Mouse (Mus musculus) T-cell, adult 2 months (primary cell): ENCODE data around the gene Gm45753.

ENCODE experiments used
- DNase-seq: peaks from one replicate; pipeline ENCODE4 v3.0.0; 2022; ENCODE audit warnings: low spot score

Gene Gm45753

DNA sequence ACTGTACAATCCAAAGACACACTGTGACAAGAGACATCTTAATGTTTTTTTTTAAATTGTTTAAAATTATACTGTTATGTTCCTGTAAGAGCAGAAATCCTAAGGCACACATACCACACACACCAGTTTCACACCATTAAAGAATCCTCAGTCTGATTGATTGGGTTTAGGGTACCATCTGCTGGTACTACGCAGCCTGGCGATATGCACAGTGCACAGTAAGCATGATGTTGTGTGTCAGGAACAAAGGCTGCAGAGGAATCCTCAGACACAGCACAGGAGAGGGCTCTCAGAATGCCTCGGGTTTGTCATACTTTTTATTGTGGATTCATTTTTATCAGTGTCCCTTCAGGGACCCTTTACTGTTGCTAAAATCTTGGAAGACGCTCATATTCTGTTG lies 33.9 kb downstream of the Gm45753 start:
- DNase-seq: no peak

- no peak for DNase-seq
These were observed 39.2 kb downstream of the Gm45753 start for GRCm38 (mm10) chr8:45269056-45269455.

DNA sequence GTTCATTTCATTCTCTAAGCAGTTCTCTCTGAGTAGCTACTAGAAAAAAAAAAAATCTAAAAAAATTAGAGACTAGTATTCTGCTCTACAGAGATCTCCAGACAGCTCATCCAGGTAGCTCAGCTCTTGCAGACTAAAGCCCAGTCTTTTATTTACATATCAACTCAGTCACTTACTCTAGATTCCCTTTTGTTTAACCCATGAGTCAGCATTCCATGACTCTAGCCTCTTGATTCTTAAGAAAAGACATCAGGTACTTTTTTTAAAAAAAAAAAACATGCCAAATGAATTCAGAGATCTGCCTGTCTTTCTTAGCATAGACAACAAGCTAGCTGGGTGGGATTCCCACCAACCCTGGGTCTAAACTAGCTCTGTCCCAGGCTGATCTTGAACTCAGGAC lies 39.8 kb downstream of the Gm45753 start:
- DNase-seq: no peak

DNA sequence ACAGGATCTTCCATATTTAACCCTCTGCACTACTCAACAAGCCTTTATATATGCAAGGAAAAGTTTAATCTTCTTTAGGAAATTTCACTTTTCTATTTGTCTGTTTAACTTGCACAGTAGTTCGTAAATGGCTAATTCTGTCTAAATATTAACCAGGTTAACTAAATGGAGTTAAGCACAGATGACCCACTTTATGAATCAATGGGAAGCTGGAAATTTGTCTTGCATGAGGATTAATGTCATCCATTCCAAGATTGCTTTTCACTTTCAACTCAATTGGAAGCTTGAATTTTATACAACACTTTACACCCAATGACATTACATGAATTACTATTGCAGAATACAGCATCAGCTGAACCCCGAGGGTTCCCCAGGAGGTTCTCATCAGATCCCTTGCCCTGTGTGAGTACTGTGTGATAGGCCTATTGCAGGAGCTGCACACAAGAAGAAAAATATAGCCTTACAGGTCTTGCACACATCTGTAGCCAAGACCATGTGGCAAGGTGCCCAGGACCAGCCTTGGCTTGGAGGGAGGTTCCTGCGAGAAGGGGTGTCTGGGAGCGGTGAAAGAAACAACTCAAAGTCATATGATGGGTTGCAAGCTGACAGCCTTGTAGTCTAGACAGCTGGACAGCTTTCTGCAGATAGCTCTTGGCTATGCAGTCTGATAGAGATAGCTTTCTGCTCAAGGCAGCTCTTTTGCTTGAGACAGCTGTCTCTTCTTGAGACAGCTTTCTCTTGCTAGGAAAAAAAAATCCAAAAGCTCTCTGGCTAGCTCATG lies 40.5 kb downstream of the Gm45753 start:
- no peak for DNase-seq

DNA sequence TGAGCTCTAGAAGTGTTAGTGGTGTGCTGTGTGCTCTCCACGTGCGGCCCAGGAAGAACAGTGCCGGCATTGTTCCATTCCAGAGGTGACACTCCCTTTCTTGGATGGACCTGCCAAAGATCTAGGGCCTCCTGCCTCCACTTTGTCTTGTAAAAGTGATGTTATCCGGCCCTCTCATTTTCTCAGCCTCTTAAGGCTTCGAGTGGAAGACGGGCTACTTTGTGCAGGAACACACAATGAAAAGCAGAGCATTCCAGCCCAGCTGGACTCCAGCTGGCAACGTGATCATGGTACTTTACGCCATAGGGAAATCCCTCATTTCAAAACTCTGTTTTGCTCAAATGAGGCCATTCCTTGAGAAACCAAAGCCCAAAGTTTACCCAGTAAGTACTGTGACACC lies 41.3 kb downstream of the Gm45753 start:
- DNase-seq: no peak

GRCm38 (mm10) chr8:45264918-45265317 lies 43.3 kb downstream of the Gm45753 start:
- DNase-seq: no peak

DNA sequence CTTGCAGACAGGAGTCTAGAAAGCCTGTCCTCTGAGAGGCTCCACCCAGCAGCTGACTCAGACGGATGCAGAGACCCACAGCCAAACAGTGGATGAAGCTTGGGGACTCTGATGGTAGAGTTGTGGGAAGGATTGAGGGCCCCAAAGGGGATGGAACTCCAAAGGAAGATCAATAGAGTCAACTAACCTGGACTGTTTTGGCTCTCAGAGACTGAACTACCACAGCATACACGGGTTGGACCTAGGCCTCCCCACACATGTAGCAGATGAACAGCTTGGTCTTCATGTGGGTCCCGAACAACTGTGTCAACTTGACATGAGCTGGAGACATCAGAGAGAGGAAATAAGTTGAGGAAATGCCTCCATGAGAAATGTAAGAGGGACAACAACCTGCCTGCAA lies 45.4 kb downstream of the Gm45753 start:
- DNase-seq: no peak

- no peak for DNase-seq
These were observed 46.3 kb downstream of the Gm45753 start, which contains the start of gene F11 for GRCm38 (mm10) chr8:45261920-45262319. TSS of gene F11 (minus strand) at chr8:45262031.

DNA sequence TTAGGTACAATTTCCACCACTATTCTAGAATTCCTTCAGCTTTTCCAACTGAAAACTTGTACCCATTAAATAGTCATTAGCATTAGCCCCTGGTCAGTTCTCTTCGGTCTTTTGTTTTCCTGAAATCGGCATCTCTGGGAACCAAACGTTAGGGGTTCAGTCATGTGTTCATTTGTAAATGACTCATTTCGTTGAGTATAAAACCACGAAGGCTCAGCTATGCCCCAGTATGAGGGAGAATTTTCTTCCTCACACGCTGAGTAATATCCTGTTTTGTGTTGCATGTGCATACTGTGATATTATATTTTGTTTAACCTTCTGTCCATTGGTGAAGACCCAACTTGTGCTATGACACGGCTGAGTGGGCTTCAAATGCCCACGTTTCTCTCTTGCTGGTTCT lies 49.8 kb downstream of the Gm45753 start:
- no peak for DNase-seq

DNA sequence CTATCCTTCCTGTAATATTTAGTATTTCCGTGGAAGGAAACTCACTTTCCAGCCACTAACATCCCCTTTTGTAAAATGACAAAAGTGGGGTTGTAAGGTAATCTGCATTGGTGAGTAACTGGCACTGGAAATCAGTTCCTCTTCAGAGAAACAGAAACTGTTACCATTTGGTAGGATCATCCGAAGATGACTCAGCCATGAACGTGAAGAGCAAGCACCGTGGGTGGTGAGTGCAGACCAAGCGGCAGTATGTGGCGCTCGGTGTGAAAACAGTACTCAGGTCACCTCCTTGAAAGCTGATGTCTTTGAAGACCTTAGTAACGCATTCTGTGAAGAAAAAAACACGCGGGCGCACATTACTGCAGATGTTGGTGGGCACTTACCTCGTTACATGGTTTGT lies 53.2 kb downstream of the Gm45753 start:
- DNase-seq: no peak

GRCm38 (mm10) chr8:45254194-45254842 lies 53.9 kb downstream of the Gm45753 start:
- no peak for DNase-seq

GRCm38 (mm10) chr8:45253586-45253985 lies 54.7 kb downstream of the Gm45753 start:
- DNase-seq: no peak

DNA sequence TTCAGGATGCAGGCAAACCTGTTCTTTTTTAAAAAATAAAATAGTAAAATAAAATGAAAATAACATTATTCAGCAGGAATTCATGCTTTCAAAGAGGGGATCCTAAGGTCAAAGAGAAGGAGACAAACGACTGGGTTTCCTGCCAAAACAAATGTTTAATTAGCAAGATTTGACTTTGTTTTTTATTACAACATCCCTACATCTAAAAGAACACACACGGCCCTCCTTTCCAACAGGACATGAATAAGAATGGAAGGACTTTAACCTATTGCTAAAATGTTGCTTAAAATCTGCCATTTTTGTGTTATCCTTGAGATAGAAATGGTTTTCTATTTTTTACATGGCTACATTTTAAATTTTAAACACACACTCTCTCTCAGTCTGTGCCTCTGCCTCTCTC lies 55.2 kb downstream of the Gm45753 start:
- DNase-seq: no peak

- no peak for DNase-seq
These were observed 62.0 kb downstream of the Gm45753 start for GRCm38 (mm10) chr8:45246307-45246706.

DNA sequence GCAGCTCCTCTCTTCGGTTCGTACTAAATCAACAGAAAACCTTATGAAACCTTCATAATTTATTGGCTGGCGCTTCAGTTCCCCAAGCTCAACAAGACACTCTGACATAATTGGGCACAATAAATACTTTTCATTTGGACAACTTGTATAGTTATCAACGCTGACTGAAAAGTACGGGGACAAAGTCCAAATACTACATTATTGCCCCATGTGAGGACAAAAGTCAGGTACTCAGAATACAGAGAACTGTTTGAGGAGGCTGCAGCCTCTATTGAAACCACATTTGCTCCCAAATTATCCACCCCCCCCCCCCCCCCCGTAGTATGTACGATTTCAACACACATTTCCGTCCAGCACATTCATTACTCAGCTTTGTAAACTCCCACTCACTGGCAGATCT lies 68.9 kb downstream of the Gm45753 start:
- no peak for DNase-seq

GRCm38 (mm10) chr8:45238282-45238681 lies 70.0 kb downstream of the Gm45753 start:
- DNase-seq: no peak

- DNase-seq: no peak
These were observed 71.9 kb downstream of the Gm45753 start for GRCm38 (mm10) chr8:45236164-45236912.

DNA sequence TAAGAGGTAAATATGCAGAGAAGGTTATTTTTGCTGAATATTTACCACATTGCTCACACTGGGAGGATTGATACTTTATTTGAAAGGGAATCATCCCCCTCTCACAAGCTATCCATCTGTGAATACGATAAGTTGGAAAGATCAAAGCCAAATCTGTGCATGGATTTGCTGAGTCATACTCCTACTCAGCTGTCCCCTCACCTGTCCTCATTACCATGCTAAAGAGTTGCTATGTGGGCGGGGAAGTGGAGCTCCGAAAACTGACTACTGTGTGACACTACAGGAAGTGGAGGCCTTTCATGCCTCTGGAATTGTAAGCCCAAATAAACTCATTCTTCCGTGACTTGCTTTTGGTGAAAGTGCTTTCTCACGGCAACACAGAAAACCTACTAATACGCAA lies 73.0 kb downstream of the Gm45753 start:
- DNase-seq: no peak

DNA sequence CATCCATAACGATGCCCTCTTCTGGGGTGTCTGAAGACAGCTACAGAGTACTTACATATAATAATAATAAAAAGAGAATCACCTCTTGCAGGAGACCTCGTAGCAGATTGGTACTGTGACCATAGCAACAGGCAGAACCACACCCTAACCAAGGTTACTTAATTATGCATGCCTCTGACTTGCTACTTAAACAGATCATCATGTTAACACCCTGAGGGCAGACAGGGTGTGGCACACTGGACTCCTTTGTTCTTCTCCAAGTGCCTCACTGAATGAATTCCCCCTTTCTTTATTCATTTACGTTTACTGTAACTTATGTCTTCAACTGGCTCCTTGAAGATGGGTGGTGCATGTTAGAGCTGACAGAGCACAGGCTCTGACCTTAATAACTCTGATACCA lies 75.0 kb downstream of the Gm45753 start:
- no peak for DNase-seq
